ENCODE assay signal across 9 mouse cellular contexts in genomic region chr4:135313111-135313691, GRCm38 (mm10). TPM values are rescaled to one million over a fixed set of nuclear protein-coding genes. Genes with fewer than 3 reads are reported as not detected.
DNase-seq lines count a peak whose midpoint lies in the region; ATAC-seq and TF ChIP-seq lines count a peak whose summit lies in the region.
"Had no signal": no experiment of that assay in that cellular context is flagged by ENCODE, and none has a peak within 500 bp of the region (broad histone marks: within the 10 kb centered on the region; RNA-seq: fewer than 3 reads in every experiment).

No protein-coding gene starts in this region.

- peak overlapping the region; percentile 34 for H3K4me2 ChIP-seq in lung, embryonic 15.5 days
- H3K4me2 ChIP-seq in neural tube, embryonic 15.5 days: no peak overlapping the region
- H3K4me2 ChIP-seq: hindbrain, embryonic 15.5 days had no signal

- peak; percentile 93 for TF ChIP-seq EP300 in ES-Bruce4 (IDR thresholded peaks at IDR 0.05; ENCODE audit: insufficient read depth, low read depth, low read length)

- peaks cover 11% of the 10 kb centered on the region for H3K4me1 ChIP-seq in ES-Bruce4 (ENCODE audit: control insufficient read depth, insufficient read depth, low read length)
- peaks cover 34% of the 10 kb centered on the region for H3K4me1 ChIP-seq in lung, embryonic 15.5 days
- H3K4me1 ChIP-seq in neural tube, embryonic 15.5 days: peaks cover 5% of the 10 kb centered on the region; the same call in 1 of the 2 replicates
- H3K4me1 ChIP-seq: hindbrain, embryonic 15.5 days had no signal

- H3K9ac ChIP-seq in ES-Bruce4 (ENCODE audit: low read depth, poor library complexity, severe bottlenecking): no peak overlapping the region
- 0 out of 2 replicates have a peak overlapping the region, but pooled peaks have one; percentile 2 for H3K9ac ChIP-seq in lung, embryonic 15.5 days
- no peak overlapping the region for H3K9ac ChIP-seq in neural tube, embryonic 15.5 days (replicated peaks)
- H3K9ac ChIP-seq: hindbrain, embryonic 15.5 days had no signal

- peak; percentile 72 for ATAC-seq in lung, embryonic 15.5 days (ENCODE audit: borderline replicate concordance, extremely low read depth, low FRiP score, low TSS enrichment)
- no peak for ATAC-seq in neural tube, embryonic 15.5 days (ENCODE audit: low FRiP score)

- H3K9me3 ChIP-seq in ES-Bruce4 (replicated peaks; ENCODE audit: control insufficient read depth, insufficient read depth, low read length, poor library complexity, severe bottlenecking): 0 out of 2 replicates have a peak, but pooled peaks cover 4% of the 10 kb centered on the region
- H3K9me3 ChIP-seq in lung, embryonic 15.5 days: no peaks in the 10 kb centered on the region; the same call in 1 of the 2 replicates
- H3K9me3 ChIP-seq in neural tube, embryonic 15.5 days (replicated peaks): no peaks in the 10 kb centered on the region
- H3K9me3 ChIP-seq: hindbrain, embryonic 15.5 days had no signal

- intact Hi-C loops in heart, postnatal 25 days (cut with DNase I): loop anchor here (1.0 kb wide), 1 partner anchor 42 kb away; no protein-coding TSS in a partner anchor

- peak; percentile 20 for DNase-seq in brain, embryonic 14.5 days (ENCODE audit: low read depth)
- DNase-seq in heart, postnatal 25 days (ENCODE audit: low spot score): peak; percentile 56
- no peak for DNase-seq in Muller cell, postnatal 12 days (ENCODE audit: inconsistent ontology term)
- DNase-seq in left cerebral cortex, adult 18-20 months (ENCODE audit: low spot score in 2 of 2): no peak
- no peak for DNase-seq in adrenal gland, adult 2 months

- WGBS in lung, embryonic 15.5 days: 30% methylated on average over 17 of the region's 17 CpGs
- 64% methylated on average over 17 of the region's 17 CpGs for WGBS in neural tube, embryonic 15.5 days

- no peak for TF ChIP-seq POLR2A in ES-Bruce4 (IDR thresholded peaks at IDR 0.05; ENCODE audit: insufficient read depth, low read length)
- no peak for TF ChIP-seq POLR2A in brain, embryonic 14.5 days (IDR thresholded peaks at IDR 0.05; ENCODE audit: borderline replicate concordance, extremely low read depth, insufficient read depth, insufficient read length, poor library complexity, severe bottlenecking)

- peak overlapping the region; percentile 87 for H3K27ac ChIP-seq in ES-Bruce4 (ENCODE audit: insufficient read depth, low read length)
- peak overlapping the region; percentile 93 for H3K27ac ChIP-seq in lung, embryonic 15.5 days
- no peak overlapping the region for H3K27ac ChIP-seq in neural tube, embryonic 15.5 days (replicated peaks)
- H3K27ac ChIP-seq: hindbrain, embryonic 15.5 days had no signal

- H3K36me3 ChIP-seq in ES-Bruce4 (ENCODE audit: control insufficient read depth, insufficient read depth, low read length, poor library complexity, severe bottlenecking): no peaks in the 10 kb centered on the region
- H3K36me3 ChIP-seq in lung, embryonic 15.5 days: peaks cover 31% of the 10 kb centered on the region
- H3K36me3 ChIP-seq in neural tube, embryonic 15.5 days: peaks cover 28% of the 10 kb centered on the region

- no peak for TF ChIP-seq CTCF in ES-Bruce4 (IDR thresholded peaks at IDR 0.05; ENCODE audit: low read depth, low read length)
- no peak for TF ChIP-seq CTCF in brain, embryonic 14.5 days (IDR thresholded peaks at IDR 0.05; ENCODE audit: borderline replicate concordance, extremely low read depth, insufficient read depth, insufficient read length)

- H3K4me3 ChIP-seq in ES-Bruce4 (ENCODE audit: low read depth, low read length): no peak overlapping the region
- no peak overlapping the region for H3K4me3 ChIP-seq in lung, embryonic 15.5 days
- H3K4me3 ChIP-seq in neural tube, embryonic 15.5 days (replicated peaks): no peak overlapping the region
- H3K4me3 ChIP-seq: hindbrain, embryonic 15.5 days had no signal

- H3K27me3 ChIP-seq in ES-Bruce4 (ENCODE audit: control insufficient read depth, insufficient read depth, low read length, poor library complexity, severe bottlenecking): no peaks in the 10 kb centered on the region
- no peaks in the 10 kb centered on the region for H3K27me3 ChIP-seq in lung, embryonic 15.5 days
- no peaks in the 10 kb centered on the region for H3K27me3 ChIP-seq in neural tube, embryonic 15.5 days (replicated peaks)
- H3K27me3 ChIP-seq: hindbrain, embryonic 15.5 days had no signal

RNA-seq across cellular contexts. Expression of gene Srrm1, which starts 39.9 kb away (rescaled TPM):
- polyA plus RNA-seq in ES-Bruce4 (2011; ENCODE audit: insufficient read depth, insufficient read length, low read depth, missing spikeins): 410 and 411 TPM in 2 replicates
- 76.9 and 133 TPM in 2 replicates for polyA plus RNA-seq in brain, embryonic 14.5 days (2012; rRNA removed)
- 10 to 100 TPM; 58.8 to 62.3 TPM for total RNA-seq in heart, postnatal 25 days (2021)
- 199 and 209 TPM in 2 replicates for polyA plus RNA-seq in lung, embryonic 15.5 days (2015; fragmentation: Nextera tagmentation; extraction: Ambion mirVana)
- total RNA-seq in left cerebral cortex, adult 18-20 months (2021): 100 to 1,000 TPM; 131 to 132 TPM
- total RNA-seq in adrenal gland, adult 2 months (2021): 100 to 1,000 TPM; 107 to 122 TPM
- polyA plus RNA-seq in adrenal gland, adult 2 months (2012; rRNA removed): 19.4 and 23.2 TPM in 2 replicates
- 174 and 181 TPM in 2 replicates for polyA plus RNA-seq in neural tube, embryonic 15.5 days (2015; fragmentation: Nextera tagmentation; extraction: Ambion mirVana)

RNA-seq across cellular contexts. Expression of gene Clic4, which starts 40.6 kb away (rescaled TPM):
- polyA plus RNA-seq in ES-Bruce4 (2011; ENCODE audit: insufficient read depth, insufficient read length, low read depth, missing spikeins): 151 TPM in 2 replicates
- polyA plus RNA-seq in brain, embryonic 14.5 days (2012; rRNA removed): 61.3 and 62.3 TPM in 2 replicates
- total RNA-seq in heart, postnatal 25 days (2021): 100 to 1,000 TPM; 249 to 269 TPM
- polyA plus RNA-seq in lung, embryonic 15.5 days (2015; fragmentation: Nextera tagmentation; extraction: Ambion mirVana): 181 and 185 TPM in 2 replicates
- 10 to 100 TPM; 30.2 to 35.7 TPM for total RNA-seq in left cerebral cortex, adult 18-20 months (2021)
- 100 to 1,000 TPM in 1 of 2 experiments, 10 to 100 TPM in 1; 80.4 to 120 TPM for total RNA-seq in adrenal gland, adult 2 months (2021)
- polyA plus RNA-seq in adrenal gland, adult 2 months (2012; rRNA removed): 42.2 and 42.7 TPM in 2 replicates
- polyA plus RNA-seq in neural tube, embryonic 15.5 days (2015; fragmentation: Nextera tagmentation; extraction: Ambion mirVana): 45.3 and 62.7 TPM in 2 replicates

Comparison
In these comparisons a context has a peak if more than half of its experiments do, and no peak if none do; other contexts are left out.
1. DNase-seq: peak in brain, embryonic 14.5 days (single experiment) and heart, postnatal 25 days (single experiment); none in Muller cell, postnatal 12 days (single experiment), left cerebral cortex, adult 18-20 months (0 of 2) and adrenal gland, adult 2 months (single experiment).